Mouse (Mus musculus): ENCODE measurements around the gene Prkca. TPM values are rescaled to one million over a fixed set of nuclear protein-coding genes. Genes with fewer than 3 reads are reported as not detected.
A peak's percentile ranks its signal among the peaks of the same experiment; 100 is the strongest.

Prkca gene
- polyA plus RNA-seq, 1 experiment from 2014 or later = 3.4 TPM

GRCm38 (mm10) chr11:108170107-108170506 is 173.6 kb downstream of the Prkca start:
- Histone ChIP-seq H3K36me3 (replicated peaks) (no peaks in the 10 kb centered on the region), H3K4me1 (peaks cover 19% of the 10 kb centered on the region), H3K4me3 (no peak overlapping the region), H3K9me3 (no peaks in the 10 kb centered on the region), H3K27ac (replicated peaks) (no peak overlapping the region), H3K27me3 (replicated peaks; ENCODE audit: low read depth, poor library complexity, severe bottlenecking) (no peaks in the 10 kb centered on the region)
- WGBS = 89% methylated on average over 3 of the region's 3 CpGs
- DNase-seq (ENCODE audit: low spot score) = no peak

- Histone ChIP-seq H3K27ac (replicated peaks) (no peak overlapping the region), H3K4me1 (peaks cover 19% of the 10 kb centered on the region), H3K9me3 (no peaks in the 10 kb centered on the region), H3K4me3 (no peak overlapping the region), H3K36me3 (replicated peaks) (no peaks in the 10 kb centered on the region), H3K27me3 (replicated peaks; ENCODE audit: low read depth, poor library complexity, severe bottlenecking) (no peaks in the 10 kb centered on the region)
- DNase-seq (ENCODE audit: low spot score) = no peak
- WGBS = 76% methylated on average over 9 of the region's 9 CpGs
These were observed 178.0 kb downstream of the Prkca start for GRCm38 (mm10) chr11:108165725-108166124.

GRCm38 (mm10) chr11:108162639-108163038 is 181.1 kb downstream of the Prkca start:
- no peak for DNase-seq (ENCODE audit: low spot score)
- 88% methylated on average over 1 of the region's 1 CpGs for WGBS

GRCm38 (mm10) chr11:108162110-108162509 is 181.6 kb downstream of the Prkca start:
- Histone ChIP-seq H3K27ac (replicated peaks) (peak overlapping the region; percentile 55), H3K27me3 (replicated peaks; ENCODE audit: low read depth, poor library complexity, severe bottlenecking) (no peaks in the 10 kb centered on the region), H3K9me3 (peaks cover 8% of the 10 kb centered on the region; the same call in 1 of the 2 replicates), H3K4me3 (no peak overlapping the region), H3K4me1 (peaks cover 15% of the 10 kb centered on the region), H3K36me3 (replicated peaks) (no peaks in the 10 kb centered on the region)
- no peak for DNase-seq (ENCODE audit: low spot score)
- 33% methylated on average over 4 of the region's 4 CpGs for WGBS

More at GRCm38 (mm10) chr11:108162639-108163038, 181.1 kb downstream of the Prkca start:
- no peaks in the 10 kb centered on the region for H3K27me3 ChIP-seq (replicated peaks; ENCODE audit: low read depth, poor library complexity, severe bottlenecking)
- H3K4me1 ChIP-seq = peaks cover 19% of the 10 kb centered on the region
- peaks cover 8% of the 10 kb centered on the region; the same call in 1 of the 2 replicates for H3K9me3 ChIP-seq
- peak overlapping the region; percentile 55; the same call in 1 of the 2 replicates for H3K27ac ChIP-seq (replicated peaks)
- H3K4me3 ChIP-seq = no peak overlapping the region
- H3K36me3 ChIP-seq (replicated peaks) = no peaks in the 10 kb centered on the region

GRCm38 (mm10) chr11:108160056-108160455 is 183.7 kb downstream of the Prkca start:
- DNase-seq (ENCODE audit: low spot score) = no peak
- H3K27ac ChIP-seq (replicated peaks) = no peak overlapping the region
- peaks cover 14% of the 10 kb centered on the region for H3K4me1 ChIP-seq
- WGBS = 92% methylated on average over 7 of the region's 7 CpGs
- no peaks in the 10 kb centered on the region for H3K27me3 ChIP-seq (replicated peaks; ENCODE audit: low read depth, poor library complexity, severe bottlenecking)
- H3K36me3 ChIP-seq (replicated peaks) = no peaks in the 10 kb centered on the region
- H3K4me3 ChIP-seq = no peak overlapping the region
- H3K9me3 ChIP-seq = peaks cover 8% of the 10 kb centered on the region; the same call in 1 of the 2 replicates

- Histone ChIP-seq H3K9me3 (peaks cover 8% of the 10 kb centered on the region; the same call in 1 of the 2 replicates), H3K4me3 (no peak overlapping the region), H3K4me1 (peaks cover 22% of the 10 kb centered on the region), H3K27ac (replicated peaks) (no peak overlapping the region), H3K27me3 (replicated peaks; ENCODE audit: low read depth, poor library complexity, severe bottlenecking) (no peaks in the 10 kb centered on the region), H3K36me3 (replicated peaks) (no peaks in the 10 kb centered on the region)
- 99% methylated on average over 3 of the region's 3 CpGs for WGBS
- DNase-seq (ENCODE audit: low spot score) = no peak
These were observed 185.7 kb downstream of the Prkca start for GRCm38 (mm10) chr11:108158046-108158445.

GRCm38 (mm10) chr11:108157074-108157473 is 186.7 kb downstream of the Prkca start:
- Histone ChIP-seq H3K4me1 (peaks cover 22% of the 10 kb centered on the region), H3K4me3 (no peak overlapping the region), H3K27ac (replicated peaks) (0 out of 2 replicates have a peak overlapping the region, but pooled peaks have one; percentile 19), H3K9me3 (peaks cover 8% of the 10 kb centered on the region; the same call in 1 of the 2 replicates), H3K27me3 (replicated peaks; ENCODE audit: low read depth, poor library complexity, severe bottlenecking) (no peaks in the 10 kb centered on the region), H3K36me3 (replicated peaks) (no peaks in the 10 kb centered on the region)
- 95% methylated on average over 5 of the region's 5 CpGs for WGBS
- DNase-seq (ENCODE audit: low spot score) = no peak

GRCm38 (mm10) chr11:108156107-108156506 is 187.6 kb downstream of the Prkca start:
- no peaks in the 10 kb centered on the region for H3K36me3 ChIP-seq (replicated peaks)
- H3K4me3 ChIP-seq = no peak overlapping the region
- WGBS = 77% methylated on average over 5 of the region's 5 CpGs
- DNase-seq (ENCODE audit: low spot score) = no peak
- H3K4me1 ChIP-seq = peaks cover 25% of the 10 kb centered on the region
- peaks cover 8% of the 10 kb centered on the region; the same call in 1 of the 2 replicates for H3K9me3 ChIP-seq
- no peaks in the 10 kb centered on the region for H3K27me3 ChIP-seq (replicated peaks; ENCODE audit: low read depth, poor library complexity, severe bottlenecking)
- no peak overlapping the region for H3K27ac ChIP-seq (replicated peaks)

- Histone ChIP-seq H3K27ac (replicated peaks) (no peak overlapping the region), H3K4me3 (no peak overlapping the region), H3K9me3 (peaks cover 8% of the 10 kb centered on the region; the same call in 1 of the 2 replicates), H3K27me3 (replicated peaks; ENCODE audit: low read depth, poor library complexity, severe bottlenecking) (no peaks in the 10 kb centered on the region), H3K36me3 (replicated peaks) (no peaks in the 10 kb centered on the region), H3K4me1 (peaks cover 32% of the 10 kb centered on the region)
- WGBS = 93% methylated on average over 8 of the region's 8 CpGs
- no peak for DNase-seq (ENCODE audit: low spot score)
These were observed 188.6 kb downstream of the Prkca start for GRCm38 (mm10) chr11:108155088-108155580.

- no peak for DNase-seq (ENCODE audit: low spot score)
- Histone ChIP-seq H3K36me3 (replicated peaks) (no peaks in the 10 kb centered on the region), H3K4me3 (no peak overlapping the region), H3K27me3 (replicated peaks; ENCODE audit: low read depth, poor library complexity, severe bottlenecking) (no peaks in the 10 kb centered on the region), H3K27ac (replicated peaks) (no peak overlapping the region), H3K4me1 (peaks cover 37% of the 10 kb centered on the region), H3K9me3 (peaks cover 7% of the 10 kb centered on the region; the same call in 1 of the 2 replicates)
- 87% methylated on average over 9 of the region's 9 CpGs for WGBS
These were observed 189.5 kb downstream of the Prkca start for GRCm38 (mm10) chr11:108153997-108154841.

- H3K9me3 ChIP-seq = no peaks in the 10 kb centered on the region
- H3K27me3 ChIP-seq (replicated peaks; ENCODE audit: low read depth, poor library complexity, severe bottlenecking) = no peaks in the 10 kb centered on the region
- WGBS = 85% methylated on average over 4 of the region's 4 CpGs
- H3K36me3 ChIP-seq (replicated peaks) = no peaks in the 10 kb centered on the region
- no peak overlapping the region for H3K27ac ChIP-seq (replicated peaks)
- peaks cover 47% of the 10 kb centered on the region for H3K4me1 ChIP-seq
- H3K4me3 ChIP-seq = no peak overlapping the region
- DNase-seq (ENCODE audit: low spot score) = no peak
These were observed 191.1 kb downstream of the Prkca start for GRCm38 (mm10) chr11:108152591-108152990.

GRCm38 (mm10) chr11:108150410-108150809 is 193.3 kb downstream of the Prkca start:
- DNase-seq (ENCODE audit: low spot score) = peak; percentile 63
- Histone ChIP-seq H3K27ac (replicated peaks) (peak overlapping the region; percentile 60), H3K27me3 (replicated peaks; ENCODE audit: low read depth, poor library complexity, severe bottlenecking) (no peaks in the 10 kb centered on the region), H3K36me3 (replicated peaks) (no peaks in the 10 kb centered on the region), H3K4me3 (no peak overlapping the region), H3K9me3 (no peaks in the 10 kb centered on the region), H3K4me1 (peaks cover 46% of the 10 kb centered on the region)
- 27% methylated on average over 7 of the region's 7 CpGs for WGBS

- H3K27me3 ChIP-seq (replicated peaks; ENCODE audit: low read depth, poor library complexity, severe bottlenecking) = no peaks in the 10 kb centered on the region
- no peaks in the 10 kb centered on the region for H3K36me3 ChIP-seq (replicated peaks)
- peaks cover 46% of the 10 kb centered on the region for H3K4me1 ChIP-seq
- no peak overlapping the region for H3K27ac ChIP-seq (replicated peaks)
- WGBS = 77% methylated on average over 9 of the region's 9 CpGs
- H3K4me3 ChIP-seq = no peak overlapping the region
- DNase-seq (ENCODE audit: low spot score) = no peak
- H3K9me3 ChIP-seq = no peaks in the 10 kb centered on the region
These were observed 194.5 kb downstream of the Prkca start for GRCm38 (mm10) chr11:108149187-108149586.
